Mouse (Mus musculus): ENCODE data around the gene Rimbp3.
"Not testable (repeated sequence)": the region's sequence is repeated elsewhere in the genome, so short reads cannot be mapped to it uniquely, and the experiment has no call there.

Rimbp3 gene

DNA sequence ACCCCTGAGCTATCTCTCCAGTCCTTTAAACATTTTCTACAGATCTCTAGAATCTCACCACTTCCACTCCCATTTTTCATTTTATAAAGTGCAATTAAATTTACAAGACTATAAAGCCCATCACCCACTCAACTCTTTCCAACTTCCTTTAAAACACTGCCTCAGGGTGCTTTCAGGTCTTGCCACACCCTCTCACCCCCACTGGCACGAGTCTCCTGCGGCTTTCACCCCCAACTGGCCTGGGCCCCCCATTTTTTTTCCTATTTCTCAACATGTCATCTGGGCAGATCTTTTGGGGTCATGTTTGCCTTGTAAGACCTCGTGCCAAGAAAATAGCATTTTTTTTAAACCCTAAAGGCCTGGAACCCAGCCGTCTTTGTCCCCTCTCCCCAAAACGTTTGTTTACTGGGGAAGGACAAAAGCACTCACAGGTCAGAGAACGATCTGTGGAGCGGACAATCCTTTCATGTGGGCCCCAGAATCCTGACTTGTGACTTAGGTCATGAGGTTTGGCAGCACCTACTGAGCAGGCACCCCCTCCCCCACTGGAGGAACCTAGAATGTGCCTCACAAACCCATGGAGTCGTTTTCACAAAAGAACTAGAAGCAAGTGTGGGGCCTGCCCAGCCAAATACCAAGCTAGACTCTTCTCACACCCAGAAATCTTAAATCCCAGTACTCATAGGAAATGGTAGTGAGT, 8.7 kb downstream of the Rimbp3 start:
- no peak for DNase-seq (ENCODE audit: low read depth, low spot score)

DNA sequence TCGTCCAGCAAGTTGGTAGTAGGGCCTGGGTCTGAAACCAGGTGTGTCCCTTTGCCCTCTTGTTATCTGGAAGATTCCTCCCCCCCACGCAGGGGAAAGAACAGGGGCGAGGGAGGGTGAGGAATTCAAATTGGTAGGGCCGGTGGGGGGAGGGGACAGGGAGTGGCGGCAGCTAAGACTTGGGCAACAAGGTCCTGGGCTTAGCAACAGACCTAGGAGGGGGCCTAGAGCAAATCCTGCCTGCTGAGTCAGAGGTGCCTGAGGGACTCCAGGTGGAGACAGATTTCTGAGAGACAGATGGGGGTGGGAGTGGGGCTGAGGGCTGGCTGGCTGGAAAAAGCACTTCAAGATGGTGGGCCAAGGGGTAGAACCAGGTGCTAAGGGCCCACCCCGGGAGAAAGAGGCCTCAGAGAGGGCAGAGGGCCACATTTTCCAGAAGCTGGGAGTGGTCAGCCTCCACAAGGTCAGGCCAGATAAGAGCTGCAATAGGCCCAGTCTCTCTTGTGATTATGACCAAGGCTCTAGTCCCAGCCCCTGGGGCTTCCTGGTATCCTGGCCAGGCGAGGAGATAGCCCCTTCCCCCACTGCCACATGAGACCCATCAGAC, 11.8 kb downstream of the Rimbp3 start:
- peak; percentile 50 for DNase-seq (ENCODE audit: low read depth, low spot score)

- peak; percentile 96 for DNase-seq (ENCODE audit: low read depth, low spot score)
These were observed 13.8 kb downstream of the Rimbp3 start for GRCm38 (mm10) chr16:17222197-17222596.

GRCm38 (mm10) chr16:17225584-17225983, 17.2 kb downstream of the Rimbp3 start:
- no peak for DNase-seq (ENCODE audit: low read depth, low spot score)

DNA sequence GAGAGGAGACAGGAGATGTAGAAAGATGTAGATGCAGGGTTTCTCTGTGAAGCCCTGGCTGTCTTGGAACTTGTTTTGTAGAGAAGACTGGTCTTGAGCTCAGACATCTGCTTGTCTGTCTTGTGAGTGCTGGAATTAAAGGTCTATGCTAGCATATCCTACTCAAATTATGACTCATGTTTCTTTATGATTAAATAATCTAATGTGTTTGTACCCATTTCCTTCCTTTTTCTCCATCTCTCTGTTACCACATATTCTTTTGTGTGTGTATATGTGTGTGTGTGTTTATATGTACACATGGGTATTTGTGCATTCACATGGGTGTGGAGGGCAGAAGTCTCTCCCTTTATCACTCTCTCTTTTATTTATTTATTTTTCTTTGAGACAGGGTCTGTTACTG, 18.1 kb downstream of the Rimbp3 start:
- DNase-seq (ENCODE audit: low read depth, low spot score), result no peak

DNA sequence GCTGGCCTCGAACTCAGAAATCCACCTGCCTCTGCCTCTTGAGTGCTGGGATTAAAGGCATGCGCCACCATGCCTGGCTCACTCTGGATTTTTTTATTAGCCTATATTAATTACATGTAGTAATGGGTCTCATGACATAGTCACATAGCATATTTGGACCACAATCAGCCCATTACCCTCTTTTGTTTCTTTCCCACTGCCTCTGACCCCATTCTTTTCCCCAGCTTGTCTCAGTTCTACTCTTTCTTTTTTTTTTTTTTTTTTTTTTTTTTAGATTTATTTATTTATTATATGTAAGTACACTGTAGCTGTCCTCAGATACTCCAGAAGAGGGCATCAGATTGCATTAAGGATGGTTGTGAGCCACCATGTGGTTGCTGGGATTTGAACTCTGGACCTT, 23.1 kb downstream of the Rimbp3 start:
- not testable (repeated sequence) for DNase-seq (ENCODE audit: low read depth, low spot score)

DNA sequence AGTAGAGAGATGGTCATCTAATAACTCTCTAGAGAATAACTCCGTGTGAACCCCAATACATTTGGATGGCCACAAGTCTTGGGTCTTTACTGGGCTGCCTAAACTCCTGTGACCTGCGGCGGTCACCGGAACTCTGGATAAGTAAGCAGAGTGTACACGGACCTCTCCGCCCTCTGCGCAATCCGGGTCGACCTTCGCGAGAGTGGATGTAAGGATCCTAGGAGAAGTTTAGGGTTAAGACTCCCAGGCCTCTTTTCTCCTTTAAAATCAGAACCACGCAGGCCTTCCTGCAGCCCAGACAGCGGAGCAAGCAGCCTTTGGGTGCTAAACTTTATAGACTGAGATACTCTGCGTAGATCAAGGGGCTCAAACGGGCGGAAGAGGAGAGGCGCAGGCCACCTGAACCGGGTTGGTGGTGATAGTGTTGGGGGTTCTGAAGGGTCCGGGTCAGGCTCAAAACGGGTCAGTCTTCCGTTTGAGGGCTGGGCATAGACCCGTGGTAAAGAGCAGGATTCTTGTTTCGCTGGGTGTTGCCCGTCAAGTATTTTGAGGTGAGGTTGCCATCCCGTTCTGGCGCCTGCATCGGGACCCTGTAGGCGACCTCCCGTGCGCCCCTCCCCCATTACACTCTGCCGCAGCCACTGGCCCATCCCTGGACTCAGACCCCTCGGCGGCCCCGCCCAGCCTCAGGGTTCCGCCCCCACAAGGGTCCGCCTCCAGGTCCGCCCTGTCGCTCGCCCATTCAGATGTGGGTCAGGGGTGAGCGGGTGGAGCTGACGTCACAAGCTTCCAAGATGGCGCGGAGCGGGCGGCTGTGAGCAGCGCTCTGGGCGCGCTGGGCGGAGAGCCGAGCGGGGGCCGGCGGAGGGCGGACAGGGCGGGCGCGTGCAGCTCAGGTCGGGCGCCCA, 24.6 kb downstream of the Rimbp3 start, which contains the start of gene Hic2:
TSS of gene Hic2 (plus strand) at position 779 of the 908 bp plus-strand sequence.
- DNase-seq (ENCODE audit: low read depth, low spot score), result peak; percentile 96

DNA sequence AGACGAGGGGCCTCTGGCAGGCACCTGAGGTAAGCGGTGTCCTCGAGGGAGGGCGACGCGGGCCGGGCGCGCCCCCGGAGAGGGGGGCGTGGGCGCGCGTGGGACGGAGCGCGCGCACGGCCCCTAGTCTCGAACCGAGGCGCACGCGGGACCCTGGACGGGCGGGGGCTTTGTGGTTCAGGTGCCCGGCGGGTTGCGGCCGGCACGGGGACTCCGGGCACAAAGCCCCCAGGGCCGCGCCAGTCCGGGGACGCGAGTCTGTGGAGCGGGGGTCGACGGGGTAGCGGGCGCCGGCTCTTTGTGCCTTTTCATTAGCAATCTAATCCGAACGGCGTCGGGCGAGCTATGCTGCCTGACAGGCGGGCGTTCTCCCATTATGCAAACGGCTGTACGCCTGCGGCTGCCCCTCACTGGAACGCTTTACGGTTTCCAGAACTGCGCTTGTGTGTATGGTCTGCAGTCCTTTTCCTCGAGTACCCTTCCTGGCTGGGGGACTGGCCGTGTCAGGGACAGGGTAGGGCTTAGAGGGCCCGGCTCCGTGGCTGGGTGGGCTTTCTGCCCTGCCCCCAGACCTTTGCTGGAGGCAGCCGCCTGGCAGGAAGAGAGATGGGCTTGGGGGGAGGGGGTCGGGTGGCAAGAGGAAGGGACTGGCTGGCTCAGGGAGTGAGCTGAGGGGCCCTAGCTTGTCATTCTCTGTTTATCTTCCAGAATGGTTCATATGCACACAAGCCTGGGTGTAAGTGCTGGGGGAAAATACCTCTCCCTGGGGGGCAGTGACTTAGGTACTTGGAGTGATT, 25.5 kb downstream of the Rimbp3 start:
- DNase-seq (ENCODE audit: low read depth, low spot score), result peak; percentile 63

DNA sequence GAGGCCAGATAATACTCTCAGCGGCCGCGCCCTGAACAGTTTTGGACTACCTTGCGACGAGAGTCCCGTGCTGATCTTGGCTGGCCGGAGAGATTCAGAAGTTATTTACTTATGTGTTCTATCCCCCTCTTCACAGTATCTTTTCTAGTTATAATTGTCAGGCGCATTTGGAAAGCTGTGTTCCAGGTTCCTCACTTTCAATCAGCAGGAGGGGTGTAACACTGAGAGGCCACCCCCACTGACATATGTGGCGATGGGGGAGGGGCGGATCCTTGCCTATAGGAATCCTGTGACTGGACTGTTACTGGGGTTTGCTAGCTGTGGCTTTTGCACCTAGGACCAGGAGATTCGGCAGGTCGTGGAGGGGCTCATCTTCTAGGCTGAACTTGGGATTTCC, 26.1 kb downstream of the Rimbp3 start:
- peak; percentile 84 for DNase-seq (ENCODE audit: low read depth, low spot score)

DNA sequence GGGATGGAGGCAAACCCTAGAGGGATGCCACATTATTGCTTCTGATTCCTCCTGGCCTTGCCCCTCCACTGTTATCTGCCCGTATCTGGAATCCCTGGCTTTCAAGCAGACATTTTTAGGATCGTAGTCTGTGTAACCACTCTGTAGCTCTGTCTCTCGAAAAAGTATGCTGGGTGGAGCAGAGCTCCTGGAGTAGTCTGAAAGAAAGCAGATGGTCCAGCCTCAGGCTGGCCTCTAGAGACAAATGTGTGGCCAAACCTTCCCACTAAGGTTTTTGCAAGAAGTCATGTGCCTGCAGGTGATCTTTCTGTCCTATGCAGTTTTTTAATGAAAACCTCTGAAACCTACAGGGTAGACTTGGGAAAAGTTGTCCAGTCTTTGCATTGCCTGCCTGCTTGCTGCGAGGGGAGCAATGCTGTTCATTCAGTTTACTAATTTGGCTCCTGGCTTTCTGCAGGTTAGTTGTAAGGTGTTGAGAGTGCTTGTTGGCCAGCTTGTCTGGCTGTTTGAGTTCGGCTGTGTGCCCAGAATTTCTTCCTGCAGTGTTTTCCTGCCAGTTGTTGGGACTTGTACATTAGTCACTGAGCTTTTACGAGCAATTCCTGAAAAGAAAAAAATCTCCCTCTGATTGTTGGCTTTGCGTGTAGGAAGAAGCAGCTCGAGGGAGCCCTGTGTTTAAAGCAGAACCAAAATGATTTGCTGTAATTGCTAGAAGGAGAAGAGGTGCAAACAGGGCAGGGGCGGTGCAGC, 26.7 kb downstream of the Rimbp3 start:
- DNase-seq (ENCODE audit: low read depth, low spot score), result peak; percentile 91

DNA sequence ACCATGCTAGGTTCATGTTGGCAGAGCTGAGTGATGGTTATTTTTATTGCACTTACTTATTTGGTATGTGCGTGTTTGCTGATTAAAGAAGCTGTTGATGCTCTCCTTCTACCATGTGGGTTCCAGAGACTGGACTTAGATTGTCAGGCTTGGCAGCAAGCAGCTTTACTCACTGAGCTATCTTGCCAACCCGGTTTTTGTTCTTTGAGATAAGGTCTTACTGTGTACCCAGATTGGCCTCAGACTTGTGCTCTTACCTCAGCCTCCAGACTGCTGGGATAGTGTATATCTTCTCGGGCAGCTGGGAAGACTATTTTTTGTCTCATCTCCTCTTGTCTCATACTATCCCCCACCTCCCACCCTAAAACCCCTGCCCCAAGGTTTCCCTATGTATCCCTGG, 29.2 kb downstream of the Rimbp3 start:
- DNase-seq (ENCODE audit: low read depth, low spot score), result no peak

- no peak for DNase-seq (ENCODE audit: low read depth, low spot score)
These were observed 31.0 kb downstream of the Rimbp3 start for GRCm38 (mm10) chr16:17239409-17239808.

- no peak for DNase-seq (ENCODE audit: low read depth, low spot score)
These were observed 35.3 kb downstream of the Rimbp3 start for GRCm38 (mm10) chr16:17243731-17244130.

DNA sequence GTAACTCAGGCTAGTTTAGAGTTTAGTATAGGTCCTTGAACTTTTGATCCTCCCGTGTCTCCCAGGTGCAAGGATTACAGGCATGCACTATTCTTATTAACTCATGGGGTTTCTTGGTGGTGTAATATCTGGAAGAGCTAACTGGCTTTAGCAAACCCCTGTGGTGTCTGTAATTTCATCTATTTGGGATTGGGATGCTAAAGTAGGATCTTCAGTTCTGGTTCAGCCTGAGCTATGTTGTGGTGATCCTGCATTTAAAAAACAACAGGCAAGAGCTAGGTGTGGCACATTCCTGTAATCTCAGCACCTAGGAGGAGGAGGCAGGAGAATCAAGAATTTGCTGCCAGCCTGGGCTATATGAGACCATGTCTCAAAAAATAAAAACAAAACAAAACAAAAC, 36.6 kb downstream of the Rimbp3 start:
- DNase-seq (ENCODE audit: low read depth, low spot score), result no peak

GRCm38 (mm10) chr16:17247727-17248126, 39.3 kb downstream of the Rimbp3 start:
- DNase-seq (ENCODE audit: low read depth, low spot score), result no peak

GRCm38 (mm10) chr16:17249135-17249534, 40.7 kb downstream of the Rimbp3 start:
- peak; percentile 79 for DNase-seq (ENCODE audit: low read depth, low spot score)

DNA sequence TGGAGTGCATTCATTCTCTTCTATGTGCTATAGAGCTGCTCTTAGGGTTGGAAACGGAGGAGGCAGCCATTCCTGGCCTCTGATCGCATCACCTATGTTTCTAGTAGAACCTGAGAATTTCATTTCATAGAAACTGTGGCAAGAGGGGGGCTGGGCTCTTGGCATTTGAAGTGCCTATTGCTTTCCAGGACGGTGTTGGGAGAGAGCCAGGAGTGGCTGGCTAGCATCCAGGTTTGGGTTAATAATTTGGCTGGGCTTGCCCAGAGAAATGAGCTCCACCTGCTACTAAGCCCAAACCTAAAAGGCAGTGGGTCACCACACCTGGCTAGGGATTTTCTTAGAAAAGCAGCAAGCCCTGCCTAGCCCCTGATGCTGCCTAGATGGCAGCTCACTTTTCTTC, 43.1 kb downstream of the Rimbp3 start:
- DNase-seq (ENCODE audit: low read depth, low spot score), result no peak

- no peak for DNase-seq (ENCODE audit: low read depth, low spot score)
These were observed 43.8 kb downstream of the Rimbp3 start for GRCm38 (mm10) chr16:17252086-17252726.

DNA sequence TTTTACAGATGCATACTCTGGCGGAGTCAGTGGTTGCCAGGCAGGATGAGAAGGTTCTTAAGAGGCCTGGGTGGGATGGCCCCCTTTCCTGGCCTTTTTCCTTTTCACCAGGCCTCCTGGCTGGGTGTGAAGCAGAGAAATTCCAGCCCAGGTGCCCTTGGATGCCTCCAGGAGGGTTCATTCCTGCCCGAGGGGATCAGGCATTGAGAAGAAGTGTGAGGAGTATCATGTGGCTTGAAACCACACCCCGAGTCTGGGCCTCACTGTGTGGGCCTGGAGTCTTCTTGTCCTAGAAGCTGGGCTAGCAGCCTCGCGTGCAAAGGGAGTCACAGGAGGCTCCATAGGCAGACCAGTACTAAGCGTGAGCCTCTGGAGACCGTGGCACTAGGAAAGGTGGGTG, 44.4 kb downstream of the Rimbp3 start:
- no peak for DNase-seq (ENCODE audit: low read depth, low spot score)

GRCm38 (mm10) chr16:17254005-17254597, 45.7 kb downstream of the Rimbp3 start:
- DNase-seq (ENCODE audit: low read depth, low spot score), result no peak

Measured in 3T3-L1 (cell line).